Mouse (Mus musculus): ENCODE measurements around the gene Snrpd3.
"Not testable (repeated sequence)": the region's sequence is repeated elsewhere in the genome, so short reads cannot be mapped to it uniquely, and the experiment has no call there.

Snrpd3 gene

DNA sequence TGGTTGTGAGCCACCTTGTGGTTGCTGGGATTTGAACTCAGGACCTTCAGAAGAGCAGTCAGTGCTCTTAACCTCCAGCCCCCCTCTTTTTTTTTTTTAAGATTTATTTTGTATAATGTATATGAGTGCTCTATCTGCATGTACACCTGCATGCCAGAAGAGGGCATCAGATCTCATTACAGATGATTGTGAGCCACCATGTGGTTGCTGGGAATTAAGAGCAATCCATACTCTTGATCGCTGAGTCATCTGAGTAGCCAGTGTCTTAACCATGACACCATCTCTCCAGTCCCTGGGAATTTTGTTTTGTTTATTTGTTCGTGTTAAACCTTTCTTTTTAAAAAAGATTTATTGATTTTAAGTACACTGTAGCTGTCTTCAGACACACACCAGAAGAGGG is 49.4 kb downstream of the Snrpd3 start:
- not testable (repeated sequence) for DNase-seq (ENCODE audit: low spot score in 2 of 2)

GRCm38 (mm10) chr10:75568029-75568428 is 50.7 kb downstream of the Snrpd3 start:
- no peak for DNase-seq (ENCODE audit: low spot score in 2 of 2)

- DNase-seq (ENCODE audit: low spot score in 2 of 2), result no peak
Observed at GRCm38 (mm10) chr10:75568441-75568840, 51.1 kb downstream of the Snrpd3 start.

GRCm38 (mm10) chr10:75568851-75569250 is 51.5 kb downstream of the Snrpd3 start:
- no peak for DNase-seq (ENCODE audit: low spot score in 2 of 2)

GRCm38 (mm10) chr10:75570981-75571657 is 53.8 kb downstream of the Snrpd3 start:
- no peak for DNase-seq (ENCODE audit: low spot score in 2 of 2)

DNA sequence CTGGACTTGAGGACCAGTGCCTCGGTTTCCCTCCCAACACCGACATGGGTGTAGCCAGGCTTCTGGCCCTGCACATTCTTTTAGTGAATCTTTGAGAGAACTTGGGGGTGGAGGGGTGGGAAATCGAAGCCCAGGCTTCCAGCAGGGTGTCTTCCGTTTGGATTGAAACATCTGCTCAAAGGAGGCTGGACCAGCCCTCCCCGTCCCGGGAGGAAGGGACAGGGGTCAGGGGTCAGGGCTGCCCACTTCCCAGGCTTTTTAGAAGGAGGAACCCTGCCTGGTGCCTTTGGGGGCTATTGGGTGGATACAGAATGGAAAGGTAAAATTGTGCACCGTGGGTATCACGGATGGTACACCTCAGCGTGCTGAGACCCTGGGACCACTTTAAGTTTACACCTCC is 54.6 kb downstream of the Snrpd3 start:
- DNase-seq (ENCODE audit: low spot score in 2 of 2), result no peak

DNA sequence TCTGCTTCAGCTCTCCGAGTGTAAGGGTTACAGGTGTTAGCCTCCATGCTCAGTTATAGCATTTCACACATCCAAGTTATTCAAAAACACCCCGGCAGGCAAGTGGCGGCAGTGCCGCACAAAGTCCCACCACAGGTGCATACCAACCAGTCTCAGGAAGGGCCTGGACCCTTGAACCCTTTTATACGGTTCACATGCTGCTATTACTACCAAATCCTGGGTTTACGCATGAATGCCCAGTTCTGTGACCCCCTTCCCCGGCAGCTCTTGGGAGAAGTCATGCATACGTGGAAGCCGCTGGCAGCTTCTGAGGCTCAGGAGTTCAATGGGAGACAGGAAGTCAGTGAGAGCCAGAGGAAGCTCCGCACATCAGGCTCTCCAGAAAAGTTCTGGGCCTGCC is 55.8 kb downstream of the Snrpd3 start:
- no peak for DNase-seq (ENCODE audit: low spot score in 2 of 2)

DNA sequence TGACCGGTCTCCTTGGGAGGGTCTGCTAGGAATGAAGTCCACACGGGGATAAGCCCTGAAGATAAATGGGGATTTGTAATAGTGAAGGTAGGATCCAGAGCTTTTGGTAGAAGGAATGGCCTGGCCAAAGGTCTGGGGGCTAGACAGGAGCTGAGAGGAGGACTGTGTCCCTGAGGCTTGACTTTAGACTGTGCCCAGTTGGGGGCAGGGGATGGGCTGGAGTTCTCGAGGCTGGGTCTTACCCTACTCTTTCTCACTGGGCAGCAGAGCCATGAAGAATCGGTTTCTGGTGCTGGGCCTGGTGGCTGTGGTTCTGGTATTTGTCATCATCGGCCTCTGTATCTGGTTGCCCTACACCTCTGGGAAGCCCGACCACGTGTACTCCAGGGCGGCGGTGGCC is 56.6 kb downstream of the Snrpd3 start:
- DNase-seq (ENCODE audit: low spot score in 2 of 2), result no peak

- no peak for DNase-seq (ENCODE audit: low spot score in 2 of 2)
Observed at GRCm38 (mm10) chr10:75579129-75579528, 61.8 kb downstream of the Snrpd3 start.

- DNase-seq (ENCODE audit: low spot score in 2 of 2), result peak; percentile 90 to 91
Observed at GRCm38 (mm10) chr10:75585876-75586552, 68.7 kb downstream of the Snrpd3 start.

DNA sequence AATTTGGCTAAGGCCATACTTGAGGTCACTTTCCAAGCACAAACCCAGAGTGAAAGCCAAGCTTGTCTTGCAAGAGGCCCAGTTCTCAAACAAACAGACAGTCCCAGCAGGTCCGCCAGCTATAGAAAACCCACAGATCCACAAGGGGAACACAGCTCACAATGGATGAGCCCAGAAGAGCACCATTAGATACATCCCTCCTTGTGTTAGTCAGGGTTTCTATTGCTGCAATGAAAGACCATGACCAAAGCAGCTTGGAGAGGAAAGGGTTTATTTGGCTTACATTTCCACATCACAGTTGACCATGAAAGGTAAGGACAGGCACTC is 69.2 kb downstream of the Snrpd3 start:
- DNase-seq (ENCODE audit: low spot score in 2 of 2), result no peak

Measured in frontal cortex, postnatal 25 days (tissue).